Mouse (Mus musculus): ENCODE results near the gene Vps18.

The Vps18 gene

GRCm38 (mm10) chr2:119288270-119288882, at the start of gene Vps18:
TSS of gene Vps18 (plus strand) at chr2:119288740.
- peak; percentile 94 to 97 for DNase-seq (ENCODE audit: low spot score in 2 of 2)

- no peak for DNase-seq (ENCODE audit: low spot score in 2 of 2)
These were observed 48.3 kb upstream of the Vps18 start for GRCm38 (mm10) chr2:119240075-119240818.

DNA sequence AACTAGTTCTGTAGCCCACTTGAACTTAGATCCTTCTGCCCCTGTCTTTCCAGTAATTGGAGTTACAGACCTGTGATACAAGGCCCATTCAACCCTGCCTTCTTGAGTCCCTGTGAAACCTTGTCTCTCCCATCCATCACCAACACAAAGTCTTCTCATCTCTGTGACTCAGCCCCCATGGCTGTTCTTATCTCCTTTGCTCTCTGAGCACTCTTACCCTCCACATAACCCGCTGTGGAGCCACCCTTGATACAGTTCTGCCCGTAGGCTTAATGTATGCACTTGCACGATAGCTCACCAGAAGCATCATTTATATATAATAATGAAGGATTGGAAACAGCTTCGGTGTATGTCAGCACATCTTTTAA, 47.7 kb upstream of the Vps18 start:
- DNase-seq (ENCODE audit: low spot score in 2 of 2), result no peak

DNA sequence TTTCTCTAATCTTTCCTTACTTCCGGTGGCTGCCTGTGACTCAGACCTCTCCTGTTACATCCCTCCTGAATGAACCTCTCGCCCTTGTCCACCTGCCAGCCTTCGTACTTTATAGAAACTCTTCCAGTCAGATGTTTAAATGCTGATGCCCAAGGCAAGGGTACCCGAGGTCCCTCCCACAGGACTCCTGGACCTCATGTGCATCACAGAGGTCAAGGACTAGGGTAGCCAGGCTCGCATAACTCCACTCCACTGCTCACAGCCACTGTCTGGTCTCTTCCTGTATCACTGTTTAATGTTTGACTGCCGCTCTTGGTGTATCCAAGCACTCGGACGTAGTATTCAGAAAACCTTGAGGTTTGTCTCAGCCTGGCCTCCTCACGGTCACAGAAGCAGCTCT, 46.0 kb upstream of the Vps18 start:
- no peak for DNase-seq (ENCODE audit: low spot score in 2 of 2)

- no peak for DNase-seq (ENCODE audit: low spot score in 2 of 2)
These were observed 43.3 kb upstream of the Vps18 start for GRCm38 (mm10) chr2:119245246-119245645.

- no peak for DNase-seq (ENCODE audit: low spot score in 2 of 2)
These were observed 40.6 kb upstream of the Vps18 start for GRCm38 (mm10) chr2:119247904-119248303.

DNA sequence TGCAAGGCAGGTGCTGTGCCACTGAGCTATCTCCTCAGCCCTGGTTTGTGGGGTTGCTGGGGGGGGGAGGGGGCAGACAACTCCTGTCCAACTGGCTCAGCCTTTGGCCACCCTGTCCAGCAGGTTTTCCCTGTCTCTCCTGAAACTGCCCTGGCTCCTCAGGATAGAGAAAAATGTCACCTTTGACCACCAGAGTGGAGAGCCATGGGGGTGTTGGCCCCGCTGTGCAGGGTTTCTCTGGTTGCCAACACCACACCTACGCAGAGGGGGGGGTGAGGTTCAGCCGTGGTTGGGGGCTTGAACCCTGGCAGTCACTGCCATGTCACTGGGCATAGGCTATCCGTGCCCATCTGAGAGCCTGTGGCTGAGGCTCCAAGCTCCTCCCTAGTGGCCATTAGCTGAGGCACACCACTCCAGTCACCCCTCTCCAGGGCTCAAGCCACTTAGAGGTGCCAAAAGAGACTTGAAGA, 38.9 kb upstream of the Vps18 start:
- DNase-seq (ENCODE audit: low spot score in 2 of 2), result no peak

- no peak for DNase-seq (ENCODE audit: low spot score in 2 of 2)
These were observed 38.2 kb upstream of the Vps18 start for GRCm38 (mm10) chr2:119250377-119250776.

- DNase-seq (ENCODE audit: low spot score in 2 of 2), result peak in 1 of 2 experiments; percentile 64
These were observed 37.6 kb upstream of the Vps18 start for GRCm38 (mm10) chr2:119250826-119251478.

GRCm38 (mm10) chr2:119254976-119255375, 33.6 kb upstream of the Vps18 start:
- DNase-seq (ENCODE audit: low spot score in 2 of 2), result no peak

GRCm38 (mm10) chr2:119260518-119260917, 28.0 kb upstream of the Vps18 start:
- DNase-seq (ENCODE audit: low spot score in 2 of 2), result no peak

GRCm38 (mm10) chr2:119261326-119261725, 27.2 kb upstream of the Vps18 start:
- DNase-seq (ENCODE audit: low spot score in 2 of 2), result no peak

DNA sequence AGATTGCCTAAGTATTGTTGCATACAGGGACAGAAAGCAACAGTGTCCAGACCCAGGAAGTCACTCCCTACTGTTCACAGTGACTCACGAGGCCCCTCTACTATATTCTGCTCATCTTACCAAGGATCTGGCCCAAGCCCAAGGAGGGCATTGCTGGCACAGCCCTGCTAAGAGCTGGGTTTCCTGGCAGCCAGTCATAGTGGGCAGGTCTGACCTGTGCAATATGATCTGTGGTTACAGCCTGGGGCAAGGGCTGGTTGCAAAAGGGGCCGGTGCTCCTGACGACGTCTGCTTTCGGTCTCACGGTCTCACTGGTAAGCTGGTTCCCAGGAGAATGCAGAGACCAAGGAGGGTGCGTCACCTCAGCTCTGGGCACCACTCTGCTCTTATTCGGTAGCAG, 25.6 kb upstream of the Vps18 start:
- no peak for DNase-seq (ENCODE audit: low spot score in 2 of 2)

DNA sequence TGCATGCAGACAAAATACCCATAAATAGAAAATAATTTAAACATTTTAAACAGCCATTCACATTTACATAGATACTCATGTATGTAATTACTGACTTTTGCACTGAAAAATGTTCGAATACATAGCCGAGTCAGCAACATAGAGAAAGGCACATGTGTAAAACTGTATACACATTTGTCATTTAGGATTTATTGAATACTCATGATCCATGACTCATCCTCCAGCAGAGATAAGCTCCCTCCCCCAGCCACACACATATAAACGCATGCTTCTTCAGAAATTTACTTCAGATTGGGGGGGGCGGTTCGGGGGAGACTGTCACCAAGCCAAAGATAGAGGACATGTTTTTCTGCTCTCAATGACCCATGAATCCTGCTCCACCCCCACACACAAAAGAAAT, 24.7 kb upstream of the Vps18 start:
- no peak for DNase-seq (ENCODE audit: low spot score in 2 of 2)

DNA sequence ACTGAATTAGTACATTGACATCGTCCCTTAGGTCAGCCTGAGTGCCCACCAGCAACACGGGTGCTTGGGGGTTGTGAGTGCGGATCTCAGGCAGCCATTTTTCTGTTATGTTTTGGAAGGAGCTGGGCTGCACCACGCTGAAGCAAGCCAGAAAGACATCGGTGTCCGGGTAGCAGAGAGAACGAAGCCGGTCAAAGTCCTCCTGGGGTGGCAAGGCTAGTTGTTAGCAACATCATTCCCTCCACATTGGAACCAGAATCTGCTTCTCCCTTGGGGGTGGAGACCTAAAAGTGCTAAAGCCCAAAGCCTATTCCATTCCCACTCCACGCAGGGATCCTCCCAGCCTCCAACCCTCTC, 18.3 kb upstream of the Vps18 start:
- no peak for DNase-seq (ENCODE audit: low spot score in 2 of 2)

DNA sequence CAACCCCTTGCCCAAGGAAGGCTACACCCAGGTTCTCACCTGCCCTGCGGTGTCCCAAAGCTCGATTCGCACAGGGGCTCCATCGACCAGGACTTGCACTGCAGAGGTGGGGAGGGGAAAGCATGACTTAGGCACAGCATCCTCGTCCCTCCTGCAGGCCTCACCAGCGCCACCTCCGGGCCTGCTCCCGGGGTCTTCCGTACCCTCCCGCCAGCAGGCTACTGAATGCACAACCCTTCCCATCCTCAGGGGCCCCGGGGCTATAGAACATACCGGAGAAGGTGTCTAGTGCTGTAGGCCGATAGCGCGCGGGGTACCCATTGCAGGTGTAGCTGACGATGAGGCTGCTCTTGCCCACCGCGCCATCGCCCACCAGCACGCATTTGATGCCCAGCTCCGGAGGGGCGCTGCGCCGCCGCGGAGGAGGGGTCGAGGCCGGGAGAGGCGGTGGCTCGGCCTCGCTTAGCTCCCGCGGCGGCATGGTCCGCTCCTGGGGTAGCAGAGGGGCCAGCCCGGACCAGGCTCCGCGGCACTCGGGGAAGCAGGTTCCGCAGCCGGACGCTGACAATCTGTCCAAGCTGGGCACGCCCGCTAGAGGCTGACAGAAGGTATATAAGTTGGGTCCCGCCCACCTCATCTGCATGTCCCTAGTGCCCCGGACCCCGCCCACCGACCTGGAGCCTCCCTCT, 17.8 kb upstream of the Vps18 start, which contains the start of gene Rhov:
Gene Rhov, minus strand, starts transcription at position 630 of the 689 bp plus-strand sequence.
- peak in 1 of 2 experiments; percentile 45 for DNase-seq (ENCODE audit: low spot score in 2 of 2)

- no peak for DNase-seq (ENCODE audit: low spot score in 2 of 2)
These were observed 14.4 kb upstream of the Vps18 start for GRCm38 (mm10) chr2:119274126-119274525.

DNA sequence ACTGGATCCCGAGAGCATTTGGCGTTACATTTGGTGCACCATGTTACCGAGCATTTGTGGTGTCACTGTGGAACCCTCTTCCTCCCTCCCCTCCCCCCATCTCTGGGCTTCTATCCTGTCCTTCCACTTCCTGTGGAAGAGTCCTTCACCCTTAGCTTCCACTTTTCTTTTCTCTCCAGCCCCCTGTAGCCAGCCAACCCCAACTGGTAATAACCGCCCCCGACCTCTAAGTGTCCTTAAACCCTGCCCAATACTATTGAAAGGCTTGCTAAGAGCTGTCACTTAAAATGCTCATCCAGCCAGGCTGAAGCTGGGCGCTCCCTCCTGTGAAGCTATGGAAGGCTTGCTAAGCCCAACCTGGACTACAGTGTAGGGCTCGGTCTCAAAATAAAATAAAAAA, 11.6 kb upstream of the Vps18 start:
- DNase-seq (ENCODE audit: low spot score in 2 of 2), result no peak

- no peak for DNase-seq (ENCODE audit: low spot score in 2 of 2)
These were observed 10.7 kb upstream of the Vps18 start for GRCm38 (mm10) chr2:119277810-119278209.

DNA sequence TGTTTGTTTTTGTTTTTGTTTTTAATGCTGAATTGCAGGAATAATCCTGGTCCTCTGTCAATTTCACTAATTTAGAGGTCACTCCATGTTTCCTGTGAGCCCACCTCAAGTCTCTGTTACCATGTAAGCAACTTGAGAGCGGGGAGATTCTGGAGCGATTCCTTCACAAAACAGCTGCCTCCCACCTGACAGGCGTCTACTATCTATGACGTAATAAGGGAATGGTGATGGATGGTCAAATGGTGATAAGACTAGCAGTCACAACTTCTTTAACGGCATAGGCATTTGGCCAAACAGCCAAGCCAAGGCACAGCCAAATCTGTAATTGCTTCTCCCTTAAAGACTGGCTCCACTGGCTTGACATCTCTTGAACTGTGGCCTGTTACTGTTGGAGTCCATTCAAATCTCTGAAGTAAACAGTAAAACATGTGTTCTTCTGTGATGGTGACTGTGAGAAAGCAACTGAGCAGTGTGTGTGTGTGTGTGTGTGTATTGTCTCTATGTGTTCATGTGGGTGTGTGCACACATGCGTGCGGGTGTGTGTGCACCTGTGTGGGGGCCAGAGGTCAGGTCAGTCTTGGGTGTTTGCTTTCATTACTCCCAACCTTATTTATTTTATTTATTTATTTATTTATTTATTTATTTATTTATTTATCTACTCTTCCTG, 6.5 kb upstream of the Vps18 start:
- DNase-seq (ENCODE audit: low spot score in 2 of 2), result no peak

DNA sequence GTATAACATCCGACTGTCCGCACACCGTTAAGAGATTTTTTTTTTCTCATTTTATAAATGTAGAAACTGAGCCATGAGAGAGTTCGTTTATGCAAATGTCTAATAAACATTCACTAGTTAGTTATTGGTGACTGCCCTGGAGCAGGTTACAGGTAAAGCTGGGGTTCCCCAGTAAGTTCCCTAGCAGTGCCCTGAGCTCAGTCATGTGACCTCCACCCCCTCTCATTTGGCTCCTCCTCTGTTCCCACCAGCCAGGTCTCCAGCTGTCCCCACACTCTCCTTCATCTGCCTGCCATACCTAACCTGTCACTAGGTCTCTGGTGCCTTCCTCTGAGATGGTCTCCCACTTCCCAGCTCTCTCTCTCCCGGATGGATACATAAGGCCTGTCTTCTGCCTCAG, 1.2 kb upstream of the Vps18 start:
- no peak for DNase-seq (ENCODE audit: low spot score in 2 of 2)

GRCm38 (mm10) chr2:119289014-119289416, 475 bp downstream of the Vps18 start:
- DNase-seq (ENCODE audit: low spot score in 2 of 2), result no peak

Data from frontal cortex, postnatal 14 days (tissue).